Mouse (Mus musculus) adrenal gland, adult 8-10 months (tissue): ENCODE measurements around the gene Gulp1. TPM values are rescaled to one million over a fixed set of nuclear protein-coding genes. Genes with fewer than 3 reads are reported as not detected.
A peak's percentile ranks its signal among the peaks of the same experiment; 100 is the strongest.

Experiments used
- DNase-seq: peaks from one replicate; pipeline ENCODE4 v3.0.0; 2022
- total RNA-seq, 4 experiments: library from RNA; stranded (reverse); gene quantifications; 2 replicates each; pipeline ENCODE4 v1.2.4; 2022

Gene Gulp1
- total RNA-seq = 10 to 100 TPM; 21.4 to 46.0 (median 31.1) TPM

DNA sequence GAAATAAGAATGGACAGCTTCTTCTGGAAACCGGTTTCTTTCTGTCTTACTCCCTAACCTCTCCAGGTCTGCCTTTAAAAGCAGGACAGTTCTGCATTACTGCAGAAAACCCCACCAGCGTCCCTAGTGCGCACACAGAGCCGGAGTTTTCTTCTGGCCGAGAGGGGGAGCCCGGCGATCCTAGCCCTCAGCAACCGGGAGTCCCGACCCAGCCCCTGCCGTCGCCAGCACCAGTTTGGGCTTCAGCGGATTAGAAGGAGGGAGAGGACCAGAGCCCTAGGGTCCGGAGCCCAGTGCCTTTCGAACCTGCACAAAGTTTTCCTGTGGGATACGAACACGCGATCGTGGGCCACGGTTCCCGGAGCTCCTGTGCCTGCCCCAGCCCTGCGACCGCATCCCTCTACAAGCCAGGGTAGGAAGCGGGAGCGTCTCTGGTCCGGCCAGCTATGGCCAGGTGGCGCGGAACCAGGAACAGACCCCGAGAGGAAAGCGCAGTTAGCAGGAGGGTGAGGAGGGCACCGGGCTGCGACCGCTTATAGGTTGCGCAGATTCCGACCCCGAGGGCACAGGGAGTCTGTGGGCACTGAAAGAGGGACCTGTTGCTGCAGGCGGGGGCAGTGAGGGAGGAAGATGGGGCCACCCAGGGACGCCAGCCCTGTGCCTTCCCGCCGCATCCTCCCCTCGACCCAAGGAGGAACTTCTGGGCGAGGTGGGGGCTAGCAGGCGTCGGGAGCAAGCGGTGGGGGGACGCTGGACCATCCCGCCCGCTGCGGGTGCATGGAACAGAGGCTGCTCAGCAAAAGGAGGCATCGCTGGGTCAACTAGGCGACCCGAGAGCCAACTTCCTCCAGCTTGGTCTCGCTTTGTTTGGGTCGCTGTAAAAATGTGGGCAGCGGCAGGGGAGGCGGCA, at the start of gene Gulp1:
TSS of gene Gulp1 (plus strand) at position 51 of the 910 bp plus-strand sequence.
- DNase-seq = peak; percentile 68

DNA sequence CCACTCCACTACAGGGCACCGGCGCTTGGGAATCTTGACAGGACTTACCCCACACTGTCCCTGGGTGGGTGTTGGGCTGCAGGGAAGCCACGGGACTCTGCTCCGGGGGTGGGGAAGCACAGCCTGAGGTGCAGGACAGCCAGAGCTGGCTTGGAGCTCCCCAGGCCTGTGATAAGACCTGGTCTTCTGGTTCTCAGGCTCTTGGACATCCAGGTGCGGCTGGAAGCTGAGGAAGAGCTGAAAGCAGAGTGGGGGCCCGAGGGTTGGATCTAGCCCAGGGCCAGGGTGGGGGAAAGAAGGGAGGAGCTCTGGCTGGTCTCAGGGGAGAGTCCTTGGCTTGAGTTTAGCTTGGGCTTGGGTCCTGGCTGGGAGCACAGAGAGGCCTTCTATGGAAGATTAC, 1.1 kb upstream of the Gulp1 start:
- DNase-seq = no peak

DNA sequence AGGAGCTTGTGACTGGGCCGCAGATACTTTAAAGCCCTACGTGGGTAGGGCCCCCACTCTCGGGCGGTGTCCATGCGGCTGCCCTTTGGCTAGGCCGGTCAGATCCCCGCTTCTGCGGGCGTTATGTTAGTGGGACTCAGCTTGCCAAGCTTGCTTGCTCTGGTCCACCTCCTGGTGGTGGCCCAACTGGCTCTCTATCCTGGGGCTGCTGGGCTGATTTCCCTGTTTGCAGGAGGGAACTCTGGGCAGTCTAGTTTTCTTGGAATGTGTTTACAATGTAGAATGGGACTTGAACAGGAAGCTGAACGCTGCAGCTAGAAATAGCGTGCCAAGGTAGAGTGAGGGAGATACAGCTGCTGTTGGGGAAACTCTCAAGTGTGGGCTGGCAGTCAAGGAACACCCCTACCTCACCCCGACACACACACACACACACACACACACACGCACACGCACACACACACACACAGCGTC, 1.1 kb downstream of the Gulp1 start:
- DNase-seq = peak; percentile 49

DNA sequence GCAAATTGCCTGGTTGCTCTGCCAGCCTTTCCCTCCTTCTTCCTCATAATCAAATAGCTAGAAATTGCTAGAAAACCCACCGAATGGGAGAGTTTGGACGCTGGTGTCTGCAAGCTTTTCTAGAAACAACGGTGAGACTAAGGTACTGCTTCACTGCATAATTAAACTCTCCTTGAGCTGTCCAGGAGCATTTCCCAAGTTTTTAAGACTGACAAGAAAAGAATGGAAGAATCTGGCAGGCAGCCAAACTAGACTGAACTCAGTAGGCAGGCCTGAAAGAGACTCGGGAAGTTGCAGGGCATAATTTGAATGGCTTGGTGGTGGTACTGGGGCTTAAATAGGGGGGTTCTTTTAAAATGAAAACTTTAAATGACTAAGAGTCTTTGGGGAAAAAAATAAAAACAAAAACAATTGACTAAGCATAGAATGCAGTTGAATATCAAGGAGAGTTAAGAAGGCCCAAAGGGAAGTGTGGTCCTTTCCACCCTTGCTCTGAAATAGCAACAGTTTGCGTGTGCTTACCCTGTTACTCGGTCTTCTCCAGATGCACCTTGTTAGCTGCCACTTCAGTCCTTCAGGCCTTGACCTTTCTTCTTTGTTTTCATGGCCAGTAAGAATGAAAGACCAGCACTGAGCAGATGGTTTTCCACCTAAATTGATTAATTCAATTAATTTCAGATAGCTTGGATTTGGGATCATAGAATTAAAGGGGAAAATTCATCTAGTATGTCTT, 2.0 kb downstream of the Gulp1 start:
- no peak for DNase-seq

DNA sequence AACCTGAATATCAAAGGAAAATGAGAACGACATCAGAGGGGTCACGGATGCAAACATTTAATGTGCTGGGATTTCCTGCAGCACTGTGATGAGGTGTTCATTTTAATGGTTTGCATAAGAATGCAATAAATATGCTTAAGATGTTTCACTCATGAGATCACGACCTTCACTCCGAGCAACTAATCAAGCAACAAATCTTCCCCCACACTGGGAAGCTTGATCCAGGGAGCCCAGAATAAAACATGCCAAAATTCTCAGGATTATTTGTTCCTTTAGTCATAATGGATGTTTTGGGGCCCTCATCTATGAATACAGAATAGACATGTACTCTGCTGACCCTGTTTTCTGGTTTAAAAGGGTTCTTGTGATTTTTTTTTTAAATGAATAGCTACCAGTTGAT, 16.1 kb downstream of the Gulp1 start:
- DNase-seq = no peak

DNA sequence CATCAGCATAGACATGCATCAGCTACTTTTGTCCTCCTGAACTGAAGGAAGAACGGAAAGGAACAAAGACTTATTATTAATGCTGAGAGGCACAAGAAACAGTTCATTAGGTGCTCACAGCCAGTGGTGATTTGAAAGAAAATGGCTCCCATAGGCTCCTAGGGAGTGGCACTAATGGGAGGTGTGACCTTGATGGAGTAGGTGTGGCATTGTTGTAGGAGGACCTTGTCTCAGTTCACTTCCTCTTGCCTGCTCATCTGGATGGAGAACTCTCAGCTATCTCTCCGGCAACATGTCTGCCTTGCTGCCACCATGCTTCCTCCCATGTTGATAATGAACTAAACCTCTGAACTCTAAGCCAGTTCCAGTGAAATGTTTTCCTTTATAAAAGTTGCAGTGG, 17.0 kb downstream of the Gulp1 start:
- DNase-seq = no peak

DNA sequence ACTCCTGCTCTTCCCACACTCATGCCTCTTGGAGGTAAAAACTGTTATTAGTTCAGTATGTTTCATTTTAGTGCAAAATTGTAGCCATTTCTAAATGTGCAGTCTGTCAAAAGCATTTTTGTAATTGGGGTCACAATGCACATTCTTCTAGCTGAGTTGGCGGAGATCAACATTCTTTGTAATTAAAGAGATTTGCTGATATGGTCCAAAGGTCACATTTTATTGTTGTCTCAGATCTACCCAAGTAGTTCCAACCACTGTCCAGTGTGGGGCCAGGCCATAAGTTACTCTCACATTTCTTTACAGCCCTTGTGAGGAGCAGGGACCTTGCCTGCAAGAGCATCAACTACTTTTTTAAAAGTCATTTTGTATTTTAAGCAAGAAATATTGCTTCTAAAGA, 24.7 kb downstream of the Gulp1 start:
- DNase-seq = no peak

DNA sequence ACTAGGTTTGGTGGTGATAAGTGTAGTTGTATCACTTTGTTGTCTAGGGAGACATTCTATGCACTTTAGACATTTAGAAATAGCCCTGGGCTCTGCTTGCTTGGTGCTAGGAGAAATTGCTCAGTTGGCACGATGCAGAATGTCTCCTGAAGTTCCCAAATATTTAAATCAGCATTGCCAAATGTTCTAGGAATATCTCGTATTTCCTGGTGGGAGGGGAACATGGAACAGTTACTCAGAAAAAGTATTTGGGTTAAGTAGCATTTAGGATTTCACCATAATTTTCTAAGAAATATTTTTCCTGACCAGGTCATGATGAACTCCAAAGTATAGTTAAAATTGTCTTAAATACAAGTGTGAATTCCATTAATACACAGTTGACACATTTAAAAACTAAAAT, 25.3 kb downstream of the Gulp1 start:
- no peak for DNase-seq

DNA sequence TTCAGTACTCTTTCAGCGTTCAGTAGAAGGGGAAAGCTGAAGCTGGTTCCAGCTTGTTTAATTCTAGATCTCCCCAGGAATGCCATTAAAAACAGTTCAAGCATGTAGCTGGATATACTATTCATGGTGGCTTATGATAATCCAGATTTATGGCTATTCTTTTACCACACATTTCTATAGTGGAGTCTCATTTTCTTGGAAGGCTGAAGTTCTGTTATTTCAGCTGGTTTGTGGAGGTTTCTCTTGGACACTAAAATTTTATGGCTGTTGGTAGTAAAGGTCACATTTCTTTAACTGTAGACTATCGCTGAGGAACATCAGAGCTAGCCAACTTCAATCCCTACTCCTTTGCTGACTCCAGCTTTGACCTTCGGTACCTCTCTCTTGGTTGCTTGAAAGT, 29.1 kb downstream of the Gulp1 start:
- no peak for DNase-seq

DNA sequence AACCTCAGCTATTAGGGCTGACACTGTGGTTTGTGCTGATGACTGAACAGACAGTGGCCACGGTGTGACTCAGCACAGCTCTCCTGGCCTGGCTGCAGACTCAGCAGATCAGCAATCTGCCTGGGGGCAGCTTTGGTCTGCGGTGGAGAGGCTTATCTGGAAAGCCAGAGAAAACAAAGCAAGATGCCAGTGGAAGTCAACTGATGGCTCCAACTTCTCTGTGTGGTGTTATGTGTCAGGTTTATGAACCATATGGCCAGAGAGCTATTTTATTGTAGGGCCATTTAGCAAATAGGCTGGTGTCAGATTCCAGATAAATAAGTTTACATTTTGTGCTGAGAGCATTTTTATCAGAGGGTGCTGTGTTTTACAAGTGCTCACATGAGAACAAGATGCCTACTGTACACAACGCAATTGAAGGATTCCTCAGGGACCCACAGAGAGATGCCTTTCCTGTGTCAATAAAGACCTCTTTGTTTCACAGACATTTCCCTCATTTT, 33.6 kb downstream of the Gulp1 start:
- peak; percentile 25 for DNase-seq

DNA sequence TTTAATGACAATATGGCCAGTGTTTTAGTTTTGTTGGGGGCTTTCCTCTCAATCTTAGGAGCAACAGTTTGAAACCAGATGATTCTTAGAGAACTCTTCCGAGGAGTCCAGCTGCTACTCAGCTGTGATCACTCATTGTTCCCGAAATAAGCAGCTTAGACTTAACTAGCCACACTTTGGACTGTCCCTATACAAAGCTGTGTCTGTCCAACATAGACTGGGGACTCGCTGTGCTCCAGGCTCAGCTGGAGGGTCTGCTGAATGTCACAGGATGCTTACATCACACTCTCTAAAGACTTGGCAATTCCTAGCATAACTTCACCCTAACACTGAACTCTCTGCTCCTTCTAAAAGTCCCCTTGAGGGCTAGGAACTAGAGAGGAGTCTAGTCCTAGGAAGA, 40.4 kb downstream of the Gulp1 start:
- DNase-seq = no peak

DNA sequence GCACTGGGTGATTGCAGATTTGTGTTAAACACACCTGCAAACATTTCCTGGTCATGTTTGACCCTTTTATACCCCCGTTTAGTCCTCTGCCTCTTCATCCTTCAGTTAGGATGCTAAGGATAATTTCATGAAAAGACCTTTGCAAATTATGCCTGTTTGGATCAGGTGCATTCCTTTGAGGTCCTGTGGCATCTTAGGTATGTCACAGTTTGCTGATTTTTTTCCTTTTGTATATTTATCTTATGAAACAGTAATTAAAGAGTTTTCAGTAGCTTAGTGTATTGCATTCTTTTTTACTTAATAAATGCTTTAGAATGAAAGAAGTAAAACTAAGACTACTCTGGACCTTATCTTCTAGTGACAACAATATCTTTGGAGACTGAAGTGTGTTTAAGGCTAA, 41.8 kb downstream of the Gulp1 start:
- DNase-seq = no peak

DNA sequence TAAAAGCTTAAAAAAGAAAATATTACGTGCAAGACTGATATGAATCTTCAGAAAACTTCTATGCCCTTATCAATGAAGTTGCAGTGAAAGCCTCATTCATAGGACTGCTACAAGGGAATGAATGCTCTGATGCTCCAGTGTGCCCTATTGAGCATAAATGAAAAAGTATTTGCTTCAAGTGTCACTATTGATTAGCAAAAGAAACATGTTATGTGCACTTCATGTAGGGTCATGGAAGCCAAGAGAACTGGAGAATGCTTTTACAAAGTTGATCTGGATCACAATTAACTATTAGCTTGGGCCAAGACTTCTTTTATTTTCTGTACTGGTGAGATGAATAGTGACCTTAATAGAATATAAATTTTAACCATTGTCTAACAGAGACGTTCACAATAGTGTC, 47.0 kb downstream of the Gulp1 start:
- no peak for DNase-seq

DNA sequence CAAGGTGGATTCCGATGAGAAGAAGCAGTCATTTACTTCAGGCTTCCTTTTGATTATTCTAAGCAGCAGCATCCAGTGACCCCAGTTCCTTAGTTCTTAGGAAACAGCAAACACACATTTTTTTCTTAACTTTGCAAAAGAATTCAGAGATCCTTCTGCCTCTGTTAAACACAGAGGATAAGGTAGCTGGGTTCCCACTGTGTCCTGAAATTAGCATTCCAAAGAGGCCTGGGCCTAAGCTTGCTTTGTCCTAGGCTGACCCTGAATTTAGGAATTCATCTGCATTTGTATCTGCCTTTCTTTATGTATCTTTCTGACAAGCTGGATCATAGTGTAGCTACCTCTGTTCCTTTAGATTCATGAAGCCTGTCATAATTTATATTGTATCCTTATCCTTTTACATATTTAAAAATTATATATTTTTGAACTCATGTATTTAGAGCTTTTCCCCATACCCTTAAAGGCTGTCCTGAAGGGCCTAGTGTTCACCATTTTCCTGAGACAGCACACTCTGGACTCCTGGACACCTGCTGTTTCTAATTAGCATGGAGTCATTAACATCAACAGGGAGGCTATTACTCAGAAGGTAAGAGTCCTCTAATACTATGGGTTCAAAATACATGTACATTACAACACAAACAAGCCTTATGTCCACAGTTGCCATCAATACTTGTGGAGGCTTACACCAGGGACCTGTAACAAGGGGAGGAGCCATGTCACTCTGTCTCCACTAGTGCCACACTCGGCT, 62.2 kb downstream of the Gulp1 start:
- no peak for DNase-seq

DNA sequence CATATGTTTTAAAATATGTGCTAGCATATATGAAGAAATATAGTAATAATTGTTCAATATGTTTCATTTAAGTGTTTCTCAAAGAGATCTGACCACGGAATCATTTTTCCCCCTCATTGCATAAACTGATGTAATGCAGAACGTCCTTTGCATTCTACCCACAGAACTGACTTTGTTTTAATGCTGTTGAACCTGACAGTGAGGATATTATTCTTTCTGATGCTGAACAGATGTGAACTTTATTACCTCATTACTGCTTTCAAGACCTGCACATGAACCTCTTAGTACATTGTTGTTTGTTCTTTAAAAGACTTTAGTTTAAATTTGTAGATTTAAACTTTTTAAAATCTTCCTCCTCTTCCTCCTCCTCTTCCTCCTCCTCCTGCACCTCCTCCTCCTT, 67.4 kb downstream of the Gulp1 start:
- DNase-seq = no peak

DNA sequence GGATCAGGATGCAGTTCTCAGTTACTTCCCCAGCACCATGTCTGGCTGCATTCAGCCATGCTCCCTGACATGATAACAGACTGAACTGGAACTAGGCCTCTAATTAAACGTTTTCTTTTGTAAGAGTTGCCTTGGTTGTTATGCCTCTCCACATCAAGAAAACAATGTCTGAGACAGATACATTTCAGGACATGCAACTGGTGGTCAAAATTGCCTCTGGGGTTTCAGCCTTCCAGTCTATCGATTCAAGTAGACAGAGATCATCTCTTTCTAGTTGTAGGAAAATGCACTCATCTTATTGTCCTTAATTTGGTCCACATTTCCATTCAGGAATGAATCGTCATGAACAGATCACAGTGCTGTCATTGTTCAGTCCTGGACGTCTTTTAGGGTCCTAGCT, 83.2 kb downstream of the Gulp1 start:
- no peak for DNase-seq

DNA sequence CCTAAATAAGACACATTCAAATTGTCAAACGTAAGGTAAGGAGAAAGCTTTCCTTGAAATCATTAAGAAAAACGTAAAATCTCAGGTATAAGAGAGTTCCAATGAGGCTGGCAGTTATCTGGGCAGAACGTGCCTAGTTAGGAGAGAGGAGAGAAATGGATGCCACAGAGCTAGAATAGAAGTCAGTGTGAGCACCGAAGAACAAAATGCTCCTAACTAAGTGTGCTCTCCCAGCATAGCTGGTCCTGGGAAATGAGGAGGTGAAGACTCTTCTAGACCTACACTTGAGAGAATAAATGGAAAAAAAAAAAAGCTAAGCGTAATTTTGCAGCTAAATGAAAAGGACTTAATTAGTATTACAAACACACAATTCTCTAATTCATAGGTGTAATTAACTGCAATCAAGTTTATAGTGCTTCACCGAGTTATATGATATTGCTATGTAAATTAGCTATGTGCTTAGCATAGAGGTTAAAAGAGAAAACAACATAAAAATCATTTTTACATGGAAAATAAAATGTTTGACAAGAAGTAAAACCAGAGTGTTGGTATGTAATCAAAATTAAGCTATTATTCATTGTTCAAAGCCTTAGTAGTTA, 94.5 kb downstream of the Gulp1 start:
- DNase-seq = no peak

DNA sequence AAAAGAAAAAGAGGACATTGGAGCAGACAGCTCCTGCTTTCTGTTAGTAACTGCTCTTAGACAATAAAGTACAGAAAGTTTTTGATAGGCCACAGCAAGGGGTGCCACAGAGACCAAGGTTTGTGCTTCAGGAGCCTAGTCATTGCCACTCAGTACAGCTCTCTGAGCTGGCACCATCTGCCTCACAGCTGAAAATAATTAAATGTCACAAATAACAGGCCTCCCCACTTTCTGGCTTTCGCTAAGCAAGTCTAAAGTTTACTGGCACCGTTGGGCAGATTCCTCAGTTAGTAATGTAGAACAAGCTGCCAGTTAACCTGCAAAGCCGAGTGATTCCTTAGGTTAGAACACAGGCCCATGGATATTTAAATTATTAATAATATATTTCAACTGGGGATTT, 127.7 kb downstream of the Gulp1 start:
- no peak for DNase-seq

DNA sequence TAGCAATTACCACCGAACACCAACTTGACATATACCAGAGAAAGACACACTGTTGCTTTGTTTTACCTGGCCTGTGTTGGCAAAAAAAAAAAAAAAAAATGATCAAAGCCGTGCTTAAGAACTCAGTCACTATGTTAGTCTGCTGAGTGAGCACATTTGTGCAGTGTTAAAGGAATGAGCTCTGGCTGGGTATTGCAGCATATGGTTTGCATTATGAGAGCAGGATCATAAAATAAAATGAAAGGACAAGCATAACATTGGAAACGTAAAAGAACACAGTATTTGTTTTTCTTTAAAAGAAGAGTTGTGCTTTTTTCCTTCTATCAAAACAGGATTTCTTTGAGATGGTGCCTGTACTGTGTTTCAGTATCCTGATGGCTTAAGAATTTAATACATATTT, 128.1 kb downstream of the Gulp1 start:
- DNase-seq = no peak

DNA sequence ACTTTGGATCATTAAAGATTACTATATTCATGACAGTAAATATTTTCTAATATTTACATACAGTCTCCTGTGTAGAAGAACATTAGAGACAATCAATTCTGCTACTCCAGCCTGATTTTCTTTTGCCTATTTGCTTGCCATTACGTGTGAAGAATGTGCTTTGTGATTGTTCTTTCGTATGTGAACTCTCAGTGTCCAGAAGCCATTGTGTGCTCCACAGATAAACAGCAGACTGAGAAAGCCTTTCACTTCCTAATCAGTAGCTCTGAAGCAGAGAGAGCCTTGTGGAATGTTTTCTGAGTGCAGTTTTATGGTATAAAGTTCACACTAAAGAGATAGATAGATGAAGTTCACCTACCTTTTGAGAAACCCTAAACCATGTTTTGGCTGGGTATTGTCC, 131.2 kb downstream of the Gulp1 start:
- DNase-seq = no peak

DNA sequence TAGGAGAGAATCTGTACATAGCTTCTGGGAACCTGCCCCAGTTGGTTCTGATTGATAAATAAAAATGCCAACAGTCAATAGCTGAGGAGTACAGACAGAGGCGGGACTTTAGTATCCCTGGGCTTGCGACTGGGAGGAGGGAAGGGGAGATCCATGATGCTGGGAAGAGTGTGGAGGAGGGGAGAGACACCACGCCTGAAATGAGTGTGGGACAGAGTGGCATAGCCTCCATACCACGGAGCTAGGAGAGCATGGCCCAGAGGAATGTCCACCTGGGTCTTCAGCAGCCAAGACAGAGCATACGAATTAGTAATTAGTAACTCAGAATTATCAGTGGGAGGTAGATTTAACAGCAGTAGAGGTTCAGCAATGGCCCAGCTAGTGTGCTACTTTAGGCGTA, 132.4 kb downstream of the Gulp1 start:
- DNase-seq = no peak

DNA sequence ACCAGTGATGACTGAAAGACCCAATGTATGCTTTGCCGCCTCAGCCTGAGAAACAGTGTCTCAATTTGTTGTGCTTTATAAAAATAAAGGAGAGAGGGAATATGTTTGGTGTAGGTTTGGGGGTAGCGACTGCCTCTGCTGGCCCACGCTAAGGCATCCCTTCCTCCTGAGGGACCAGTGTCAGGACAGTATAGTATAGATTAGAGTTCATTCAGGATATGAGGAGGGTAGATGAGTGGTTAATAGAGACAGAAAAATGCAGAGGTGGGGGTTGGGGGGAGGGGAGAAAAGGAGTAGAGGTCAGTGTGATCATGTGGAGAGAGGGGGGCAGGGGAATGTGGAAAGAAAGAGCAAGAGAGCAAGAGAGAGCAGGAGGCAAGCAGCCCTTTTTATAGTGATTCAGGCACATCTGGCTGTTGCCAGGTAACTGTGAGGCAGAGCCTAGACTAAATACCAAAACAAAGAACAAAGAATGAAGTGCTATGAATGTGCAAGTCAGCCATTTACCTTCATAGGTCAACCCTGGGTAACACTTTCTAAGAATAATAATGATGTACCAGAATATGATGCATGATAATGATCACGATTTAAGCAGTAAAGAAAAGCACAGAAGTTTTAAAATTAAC, 169.6 kb downstream of the Gulp1 start:
- no peak for DNase-seq
